Mouse (Mus musculus) testis, adult 2 months (tissue): Measurements from ENCODE around the gene Ttf1. TPM values are rescaled to one million over a fixed set of nuclear protein-coding genes. Genes with fewer than 3 reads are reported as not detected.

Experiments
- H3K27ac ChIP-seq: fragments of 200-500 bp; 2 replicates; pipeline ENCODE4 v1.5.1; 2012; ENCODE audit warnings: low read depth, low read length; ENCODE audit not compliant: control insufficient read depth, insufficient read depth
- H3K27me3 ChIP-seq: fragments of 200-500 bp; 2 replicates; pipeline ENCODE4 v1.6.1; 2012; ENCODE audit warnings: mild to moderate bottlenecking, low read length, moderate library complexity; ENCODE audit not compliant: control insufficient read depth, insufficient read depth
- H3K36me3 ChIP-seq: fragments of 200-500 bp; 2 replicates; pipeline ENCODE4 v1.6.1; 2012; ENCODE audit warnings: mild to moderate bottlenecking, low read length; ENCODE audit not compliant: control insufficient read depth, insufficient read depth
- H3K4me1 ChIP-seq: fragments of 200-500 bp; 2 replicates; pipeline ENCODE4 v1.6.1; 2012; ENCODE audit warnings: low read length; ENCODE audit not compliant: control insufficient read depth, insufficient read depth
- H3K4me3 ChIP-seq: fragments of 200-500 bp; 2 replicates; pipeline ENCODE4 v1.5.1; 2012; ENCODE audit warnings: low read depth, mild to moderate bottlenecking, low read length, moderate library complexity, mixed read lengths; ENCODE audit not compliant: control insufficient read depth
- CTCF ChIP-seq: fragments of 200-500 bp; IDR thresholded peaks from 2 replicates; pipeline ENCODE4 v1.5.1; 2012; ENCODE audit warnings: low read depth, mild to moderate bottlenecking, inconsistent platforms, low read length, moderate library complexity; ENCODE audit not compliant: control insufficient read depth, insufficient read depth, insufficient replicate concordance
- POLR2A ChIP-seq: fragments of 200-500 bp; IDR thresholded peaks from 2 replicates; pipeline ENCODE4 v1.6.1; 2012; ENCODE audit warnings: low read depth, mild to moderate bottlenecking, inconsistent platforms, low read length, moderate library complexity; ENCODE audit not compliant: control insufficient read depth
- polyA plus RNA-seq: library from polyadenylated mRNA; depleted of rRNA; stranded (reverse); fragments of >200 nt; gene quantifications from 2 replicates; pipeline ENCODE4 v1.2.3, GENCODE M21; 2012; rRNA removed

Gene Ttf1
- polyA plus RNA-seq, 1 experiment: 8.1 TPM

DNA sequence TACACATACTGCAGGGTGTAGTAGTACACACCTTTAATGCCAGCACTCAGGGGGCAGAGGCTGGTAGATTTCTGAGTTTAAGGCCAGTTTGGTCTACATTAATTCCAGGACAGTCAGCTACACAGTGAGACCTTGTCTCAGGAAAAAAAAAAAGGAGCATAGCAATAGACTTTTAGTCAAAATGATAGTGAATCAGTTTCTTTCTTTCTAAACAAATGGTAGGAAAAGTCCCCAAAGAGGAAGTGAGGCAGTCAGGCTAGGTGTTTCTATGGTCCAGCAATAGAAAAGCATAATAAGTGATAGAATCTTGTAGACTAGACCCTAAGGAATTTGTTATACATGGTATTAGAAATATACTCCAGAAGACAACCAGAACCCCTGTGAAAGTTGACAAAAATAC is 75.1 kb downstream of the Ttf1 start:
- Histone ChIP-seq H3K27ac (no peak overlapping the region), H3K4me1 (no peaks in the 10 kb centered on the region), H3K4me3 (no peak overlapping the region), H3K36me3 (peaks cover 4% of the 10 kb centered on the region; the same call in 1 of the 2 replicates), H3K27me3 (no peaks in the 10 kb centered on the region)
- TF ChIP-seq CTCF (no peak), POLR2A (no peak)

Other genes starting within 250 kb of the Ttf1 start
- 12.2 and 13.0 TPM in 2 replicates for gene Gtf3c4, start 219.9 kb upstream of the Ttf1 start, polyA plus RNA-seq
- 5.0 and 5.9 TPM in 2 replicates for gene Ddx31, start 219.9 kb upstream of the Ttf1 start, polyA plus RNA-seq
- gene Barhl1, start 143.6 kb upstream of the Ttf1 start, polyA plus RNA-seq: 0.35 and 0.43 TPM in 2 replicates
- 19.9 and 20.9 TPM in 2 replicates for gene Cfap77, start 5.2 kb upstream of the Ttf1 start, polyA plus RNA-seq
- gene Setx, start 63.9 kb downstream of the Ttf1 start, polyA plus RNA-seq: 147 and 158 TPM in 2 replicates
- 1.4 and 2.0 TPM in 2 replicates for gene Ntng2, start 192.7 kb downstream of the Ttf1 start, polyA plus RNA-seq